Mouse (Mus musculus): ENCODE data around the gene Tbc1d17.
A peak's percentile ranks its signal among the peaks of the same experiment; 100 is the strongest.

Tbc1d17 gene

GRCm38 (mm10) chr7:44868919-44869696, 20.2 kb upstream of the Tbc1d17 start:
- DNase-seq (ENCODE audit: low spot score), result peak; percentile 67

- no peak for DNase-seq (ENCODE audit: low spot score)
Observed at GRCm38 (mm10) chr7:44868465-44868864, 19.6 kb upstream of the Tbc1d17 start.

GRCm38 (mm10) chr7:44867802-44868201, 18.9 kb upstream of the Tbc1d17 start:
- DNase-seq (ENCODE audit: low spot score), result no peak

GRCm38 (mm10) chr7:44867010-44867702, 18.3 kb upstream of the Tbc1d17 start:
- no peak for DNase-seq (ENCODE audit: low spot score)

- DNase-seq (ENCODE audit: low spot score), result peak; percentile 64
Observed at GRCm38 (mm10) chr7:44866276-44867009, 17.6 kb upstream of the Tbc1d17 start.

GRCm38 (mm10) chr7:44864595-44865542, 16.0 kb upstream of the Tbc1d17 start:
- no peak for DNase-seq (ENCODE audit: low spot score)

GRCm38 (mm10) chr7:44863982-44864494, 15.2 kb upstream of the Tbc1d17 start:
- no peak for DNase-seq (ENCODE audit: low spot score)

- no peak for DNase-seq (ENCODE audit: low spot score)
Observed at GRCm38 (mm10) chr7:44863210-44863609, 14.3 kb upstream of the Tbc1d17 start.

- DNase-seq (ENCODE audit: low spot score), result no peak
Observed at GRCm38 (mm10) chr7:44862434-44862833, 13.6 kb upstream of the Tbc1d17 start.

GRCm38 (mm10) chr7:44861429-44861816, 12.5 kb upstream of the Tbc1d17 start:
- no peak for DNase-seq (ENCODE audit: low spot score)

- DNase-seq (ENCODE audit: low spot score), result peak; percentile 69
Observed at GRCm38 (mm10) chr7:44860576-44861428, 11.9 kb upstream of the Tbc1d17 start.

GRCm38 (mm10) chr7:44859896-44860295, 11.0 kb upstream of the Tbc1d17 start:
- no peak for DNase-seq (ENCODE audit: low spot score)

- DNase-seq (ENCODE audit: low spot score), result no peak
Observed at GRCm38 (mm10) chr7:44857905-44858304, 9.0 kb upstream of the Tbc1d17 start.

- peak; percentile 79 for DNase-seq (ENCODE audit: low spot score)
Observed at GRCm38 (mm10) chr7:44857042-44857552, 8.2 kb upstream of the Tbc1d17 start, which contains the start of gene Pnkp. Pnkp (plus strand) TSS chr7:44857139.

- no peak for DNase-seq (ENCODE audit: low spot score)
Observed at GRCm38 (mm10) chr7:44856265-44856916, 7.5 kb upstream of the Tbc1d17 start.

- DNase-seq (ENCODE audit: low spot score), result no peak
Observed at GRCm38 (mm10) chr7:44855036-44855435, 6.2 kb upstream of the Tbc1d17 start.

GRCm38 (mm10) chr7:44854356-44855031, 5.6 kb upstream of the Tbc1d17 start:
- peak; percentile 83 for DNase-seq (ENCODE audit: low spot score)

- DNase-seq (ENCODE audit: low spot score), result no peak
Observed at GRCm38 (mm10) chr7:44853596-44854355, 4.9 kb upstream of the Tbc1d17 start.
